Mouse (Mus musculus): ENCODE measurements at regions not wholly inside any gene's neighbourhood (a gene's known extent, or its start where the extent isn't known, plus 50 kb on each side); places are given as distances from the start of the nearest gene placed in this dataset.

DNA sequence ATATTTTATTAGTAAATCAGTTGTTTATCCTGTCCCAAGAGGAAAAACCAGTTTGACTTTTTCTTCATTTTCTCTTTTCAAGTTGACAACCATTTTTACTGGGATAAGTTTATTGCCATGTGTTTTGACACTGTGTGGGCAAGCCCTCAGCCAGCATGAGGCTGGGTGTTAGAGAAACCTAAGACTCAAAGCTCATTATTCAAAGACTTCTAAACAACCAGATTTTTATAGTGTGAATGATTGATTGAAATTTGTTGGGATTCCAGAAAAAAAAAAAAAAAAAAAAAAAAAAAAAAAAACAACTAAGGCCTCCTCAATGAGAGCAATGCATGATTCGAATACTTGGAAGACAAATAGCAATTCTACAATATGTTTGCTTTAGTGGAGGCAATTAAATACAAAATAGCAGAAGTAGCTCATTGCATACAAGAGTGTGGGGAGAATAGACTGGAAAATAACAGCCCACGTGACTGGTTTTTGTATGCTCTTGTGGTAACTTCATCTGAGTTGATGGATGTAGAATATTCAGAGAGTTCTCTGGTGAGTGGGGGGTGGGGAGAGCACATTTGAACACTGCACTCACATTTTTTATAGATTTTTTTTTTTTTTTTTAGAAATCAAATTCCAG lies 70.9 kb upstream of the Btg1 start:
- in situ Hi-C loops (cut with MboI, MseI), result no loop called here

DNA sequence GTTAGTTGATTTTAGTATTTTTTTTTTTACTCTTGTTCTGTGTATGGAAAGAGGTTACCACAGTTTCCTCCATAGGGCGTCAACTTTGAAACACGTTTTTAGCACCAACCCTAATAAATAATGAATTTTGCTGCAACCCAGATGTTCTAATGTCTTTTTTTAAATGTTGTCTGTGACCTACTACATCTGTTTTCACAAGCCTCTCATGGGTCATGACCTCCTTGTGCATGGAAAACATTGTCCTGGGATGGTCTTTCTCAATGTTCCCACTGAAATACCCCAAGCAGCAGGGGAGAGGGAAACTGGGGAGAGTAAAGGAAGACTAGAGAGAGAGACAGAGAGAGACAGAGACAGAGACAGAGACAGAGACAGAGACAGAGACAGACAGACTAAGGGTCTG lies 67.2 kb upstream of the Btg1 start:
- in situ Hi-C loops (cut with MboI, MseI), result no loop called here

DNA sequence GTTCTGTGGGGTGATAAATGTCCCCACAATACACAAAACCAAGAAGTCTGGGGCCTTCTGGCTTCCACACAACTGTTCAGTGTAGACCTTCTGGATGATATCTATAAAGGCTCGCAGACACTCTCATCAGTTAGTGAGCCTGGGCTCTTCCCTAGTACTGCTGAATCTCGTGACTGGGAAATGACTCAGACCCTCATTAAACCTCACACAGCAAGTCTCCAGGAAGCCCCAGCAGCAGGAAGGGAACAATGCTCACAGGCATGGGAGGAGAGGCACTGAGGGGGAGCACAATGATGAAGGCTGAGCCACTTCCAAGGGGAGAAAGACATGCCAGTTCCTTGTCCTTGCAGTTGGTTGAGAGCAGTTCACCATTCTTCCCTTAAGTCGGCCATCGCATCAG lies 66.5 kb upstream of the Btg1 start:
- in situ Hi-C loops (cut with MboI, MseI), result no loop called here

DNA sequence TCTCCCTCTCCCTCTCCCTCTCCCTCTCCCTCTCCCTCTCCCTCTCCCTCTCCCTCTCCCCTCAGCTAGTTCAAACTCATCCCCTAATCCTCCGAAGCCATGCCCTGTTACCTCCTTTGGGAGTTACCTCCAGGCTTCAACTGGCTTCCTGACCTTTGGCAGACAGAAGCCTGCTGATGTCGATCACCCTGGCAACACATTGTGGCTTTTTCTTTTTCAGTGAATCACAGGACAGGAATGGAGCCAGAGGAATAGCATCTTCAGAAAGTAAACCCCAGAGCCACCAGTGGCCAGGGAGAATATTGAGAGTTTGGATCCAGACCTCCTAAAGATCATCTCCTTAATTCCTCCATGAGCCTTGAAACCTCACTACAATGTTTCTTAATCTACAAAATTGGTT lies 59.5 kb upstream of the Btg1 start:
- in situ Hi-C loops (cut with MboI, MseI), result no loop called here

DNA sequence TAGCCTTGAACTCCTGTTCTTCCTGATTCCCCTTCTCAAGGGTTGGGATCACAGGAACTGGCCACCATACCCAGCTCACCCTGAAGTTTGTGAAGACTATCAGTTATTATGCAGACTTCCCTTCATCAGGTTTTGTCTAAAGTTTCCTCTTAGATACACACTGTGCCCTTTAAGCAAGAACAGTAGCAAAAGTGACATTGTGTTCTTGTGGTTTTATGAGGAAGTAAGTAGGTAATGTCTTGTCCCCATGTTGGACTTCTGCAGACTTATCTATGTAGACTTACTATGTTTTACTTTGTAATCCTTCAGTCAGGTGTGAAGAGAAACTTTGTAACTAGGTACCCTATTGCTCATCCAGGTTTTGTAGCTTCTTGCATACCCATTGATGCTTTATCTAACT lies 51.5 kb upstream of the Btg1 start:
- in situ Hi-C loops (cut with MboI, MseI), result loop anchor here in 1 of 2 experiments (5.0 kb wide), 1 partner anchor 747 kb away; no protein-coding TSS in a partner anchor
